9 mouse cellular contexts compared by ENCODE assay signal in the genomic region with DNA sequence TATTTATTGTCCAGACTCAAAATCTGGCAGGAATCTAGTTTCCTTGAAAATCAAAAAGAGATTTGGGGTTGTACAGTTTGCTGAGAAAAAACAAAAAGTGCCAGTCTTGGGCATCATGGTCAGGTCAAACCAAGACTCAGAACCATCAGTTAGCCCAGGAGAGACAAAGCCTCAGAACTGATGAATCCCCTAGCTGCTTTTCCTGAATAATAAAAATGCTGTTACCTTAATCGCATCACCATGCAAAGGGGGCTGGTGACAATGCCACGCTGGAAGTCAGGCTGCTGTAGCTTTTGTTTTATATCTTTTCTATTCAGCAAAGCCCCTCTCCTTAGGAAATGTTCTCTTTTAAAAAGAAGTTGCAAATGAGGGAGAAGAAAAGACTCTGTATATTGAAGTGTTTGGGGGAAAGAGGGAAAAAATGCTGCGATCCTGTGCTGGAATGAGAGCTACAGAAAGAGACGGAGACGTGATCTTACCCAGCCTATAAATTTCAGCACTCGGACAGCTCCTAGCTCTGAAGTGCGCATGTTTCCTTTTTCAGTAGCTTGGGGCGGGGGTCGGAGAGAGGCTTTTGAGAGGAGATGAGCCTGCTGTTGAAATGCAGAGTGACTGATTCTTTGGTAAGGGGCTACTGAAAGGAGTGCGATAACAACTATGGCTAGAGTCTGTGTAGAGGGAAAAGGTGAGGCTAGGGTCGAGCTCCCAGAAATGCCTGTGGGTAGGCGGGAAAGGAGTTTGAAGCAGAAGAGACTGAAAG. TPM values are rescaled to one million over a fixed set of nuclear protein-coding genes. Genes with fewer than 3 reads are reported as not detected.
A peak's percentile ranks its signal among the peaks of the same experiment; 100 is the strongest.
DNase-seq lines count a peak whose midpoint lies in the region; ATAC-seq lines count a peak whose summit lies in the region.
"Had no signal": no experiment of that assay in that cellular context is flagged by ENCODE, and none has a peak within 500 bp of the region (broad histone marks: within the 10 kb centered on the region; RNA-seq: fewer than 3 reads in every experiment).

Gene Glra2, minus strand, starts transcription at position 455 of the 760 bp plus-strand sequence.

- H3K27ac ChIP-seq in heart, embryonic 13.5 days (replicated peaks): no peak within 1 kb of the TSS
- peak within 1 kb of the TSS; percentile 78 for H3K27ac ChIP-seq in hindbrain, embryonic 14.5 days
- no peak within 1 kb of the TSS for H3K27ac ChIP-seq in liver, embryonic 12.5 days
- no peak within 1 kb of the TSS for H3K27ac ChIP-seq in stomach, embryonic 15.5 days

- H3K27me3 ChIP-seq in heart, embryonic 13.5 days (replicated peaks): no peaks in the 10 kb centered on the region
- H3K27me3 ChIP-seq in hindbrain, embryonic 14.5 days (ENCODE audit: control insufficient read depth, insufficient read depth, low read length): no peaks in the 10 kb centered on the region
- no peaks in the 10 kb centered on the region for H3K27me3 ChIP-seq in liver, embryonic 12.5 days (replicated peaks)
- no peaks in the 10 kb centered on the region for H3K27me3 ChIP-seq in stomach, embryonic 15.5 days (replicated peaks)
- H3K27me3 ChIP-seq: megakaryocyte, embryonic 14.5 days had no signal

- H3K4me2 ChIP-seq in heart, embryonic 13.5 days: peak within 1 kb of the TSS; percentile 67
- H3K4me2 ChIP-seq in hindbrain, embryonic 14.5 days (replicated peaks): peak within 1 kb of the TSS; percentile 57
- peak within 1 kb of the TSS; percentile 28; the same call in 1 of the 2 replicates for H3K4me2 ChIP-seq in liver, embryonic 12.5 days
- peak within 1 kb of the TSS; percentile 50 for H3K4me2 ChIP-seq in stomach, embryonic 15.5 days

- no peak for ATAC-seq in heart, embryonic 13.5 days (ENCODE audit: extremely low read depth, insufficient number of reproducible peaks, low FRiP score, low TSS enrichment)
- ATAC-seq in hindbrain, embryonic 14.5 days (ENCODE audit: low FRiP score): peak; percentile 59; the same call in 1 of the 2 replicates
- ATAC-seq in liver, embryonic 12.5 days: no peak
- no peak for ATAC-seq in stomach, embryonic 15.5 days (ENCODE audit: insufficient read depth, low FRiP score, low read depth)

- no peaks in the 10 kb centered on the region for H3K9me3 ChIP-seq in heart, embryonic 13.5 days
- H3K9me3 ChIP-seq in hindbrain, embryonic 14.5 days (ENCODE audit: control insufficient read depth, low read length): no peaks in the 10 kb centered on the region
- no peaks in the 10 kb centered on the region for H3K9me3 ChIP-seq in liver, embryonic 12.5 days (replicated peaks)
- H3K9me3 ChIP-seq in stomach, embryonic 15.5 days: no peaks in the 10 kb centered on the region
- H3K9me3 ChIP-seq: megakaryocyte, embryonic 14.5 days had no signal

- peak within 1 kb of the TSS; percentile 35 for H3K4me3 ChIP-seq in heart, embryonic 13.5 days
- peak within 1 kb of the TSS; percentile 30 for H3K4me3 ChIP-seq in hindbrain, embryonic 14.5 days (replicated peaks; ENCODE audit: low read length)
- no peak within 1 kb of the TSS for H3K4me3 ChIP-seq in liver, embryonic 12.5 days
- H3K4me3 ChIP-seq in stomach, embryonic 15.5 days (replicated peaks): peak within 1 kb of the TSS; percentile 27; the same call in 1 of the 2 replicates
- H3K4me3 ChIP-seq: megakaryocyte, embryonic 14.5 days had no signal

- no peak for DNase-seq in heart, adult 11 months
- DNase-seq in ES-CJ7 (ENCODE audit: low read depth, low spot score): peak; percentile 74
- DNase-seq in embryo, embryonic 11 days: peak; percentile 75
- peak; percentile 61 for DNase-seq in hindbrain, embryonic 14.5 days (ENCODE audit: low spot score)
- no peak for DNase-seq in spleen, postnatal 10 days (ENCODE audit: low spot score in 2 of 2)

- H3K36me3 ChIP-seq in heart, embryonic 13.5 days: no peaks in the 10 kb centered on the region
- H3K36me3 ChIP-seq in hindbrain, embryonic 14.5 days (replicated peaks; ENCODE audit: control insufficient read depth, insufficient read depth): no peaks in the 10 kb centered on the region
- no peaks in the 10 kb centered on the region for H3K36me3 ChIP-seq in liver, embryonic 12.5 days
- no peaks in the 10 kb centered on the region for H3K36me3 ChIP-seq in stomach, embryonic 15.5 days

- no peak within 1 kb of the TSS for H3K9ac ChIP-seq in heart, embryonic 13.5 days
- peak within 1 kb of the TSS; percentile 62 for H3K9ac ChIP-seq in hindbrain, embryonic 14.5 days
- no peak within 1 kb of the TSS for H3K9ac ChIP-seq in liver, embryonic 12.5 days
- no peak within 1 kb of the TSS for H3K9ac ChIP-seq in stomach, embryonic 15.5 days

- WGBS in heart, embryonic 13.5 days: 12% methylated on average over 12 of the region's 12 CpGs
- WGBS in hindbrain, embryonic 14.5 days: 12% methylated on average over 12 of the region's 12 CpGs
- WGBS in liver, embryonic 12.5 days (ENCODE audit: insufficient replicate concordance): 12% methylated on average over 12 of the region's 12 CpGs
- WGBS in stomach, embryonic 15.5 days: 16% methylated on average over 12 of the region's 12 CpGs

- H3K4me1 ChIP-seq in heart, embryonic 13.5 days: no peaks in the 10 kb centered on the region
- no peaks in the 10 kb centered on the region for H3K4me1 ChIP-seq in hindbrain, embryonic 14.5 days (replicated peaks; ENCODE audit: control insufficient read depth, insufficient read depth, low read length)
- H3K4me1 ChIP-seq in liver, embryonic 12.5 days: no peaks in the 10 kb centered on the region
- H3K4me1 ChIP-seq in stomach, embryonic 15.5 days: no peaks in the 10 kb centered on the region
- H3K4me1 ChIP-seq: megakaryocyte, embryonic 14.5 days had no signal

RNA-seq across cellular contexts. Expression of gene Glra2, which starts in this region (rescaled TPM):
- polyA plus RNA-seq in heart, embryonic 13.5 days (2015; fragmentation: Nextera tagmentation; extraction: Ambion mirVana): not detected in 2 replicates
- polyA plus RNA-seq in hindbrain, embryonic 14.5 days (2014; fragmentation: Nextera tagmentation; extraction: Ambion mirVana): 11.6 and 12.4 TPM in 2 replicates
- polyA plus RNA-seq in liver, embryonic 12.5 days (2016; fragmentation: Nextera tagmentation; extraction: Ambion mirVana): not detected in 2 replicates
- polyA plus RNA-seq in stomach, embryonic 15.5 days (2015; fragmentation: Nextera tagmentation; extraction: Ambion mirVana): 0.09 and 0.10 TPM in 2 replicates

Comparison
In these comparisons a context has a peak if more than half of its experiments do, and no peak if none do; other contexts are left out.
1. RNA of gene Glra2 (polyA plus RNA-seq): 11.6 to 12.4 TPM in hindbrain, embryonic 14.5 days; 0.09 to 0.10 TPM in stomach, embryonic 15.5 days, not detected in heart, embryonic 13.5 days and not detected in liver, embryonic 12.5 days; every median in the first group is over 10 times any median in the second.
2. DNase-seq: peak in ES-CJ7 (single experiment), embryo, embryonic 11 days (single experiment) and hindbrain, embryonic 14.5 days (single experiment); none in heart, adult 11 months (single experiment) and spleen, postnatal 10 days (0 of 2).
3. Peak in every context shown above with its lines, with median percentiles within 50 percentile points of each other: H3K4me2 ChIP-seq.